Mouse (Mus musculus): ENCODE results near the gene Stambpl1. TPM values are rescaled to one million over a fixed set of nuclear protein-coding genes. Genes with fewer than 3 reads are reported as not detected.
"Not testable (repeated sequence)": the region's sequence is repeated elsewhere in the genome, so short reads cannot be mapped to it uniquely, and the experiment has no call there.

Stambpl1 gene
- total RNA-seq, 2 experiments from 2014 or later: 22.5 to 23.4 TPM

DNA sequence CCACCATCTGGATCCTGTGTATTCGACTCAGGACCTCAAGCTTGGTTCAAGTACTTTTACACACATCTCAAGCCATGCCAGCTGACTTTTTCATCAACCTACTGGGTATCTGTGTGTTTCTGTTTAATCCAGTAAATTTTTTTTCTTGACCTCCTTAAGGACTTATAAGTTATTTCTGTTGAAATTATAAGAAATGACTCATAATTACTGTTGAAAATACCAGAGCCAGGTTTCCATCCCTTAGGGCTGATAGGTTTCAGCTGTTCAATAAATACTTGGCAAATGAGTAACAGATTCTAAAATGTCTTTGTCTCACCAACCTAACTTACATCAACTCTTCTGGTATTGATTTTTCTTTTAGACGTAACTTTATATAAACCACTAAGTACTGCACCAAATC lies 3.0 kb downstream of the Stambpl1 start:
- DNase-seq (ENCODE audit: low spot score in 2 of 2): no peak

- no peak for DNase-seq (ENCODE audit: low spot score in 2 of 2)
These were observed 6.0 kb downstream of the Stambpl1 start for GRCm38 (mm10) chr19:34198066-34198465.

DNA sequence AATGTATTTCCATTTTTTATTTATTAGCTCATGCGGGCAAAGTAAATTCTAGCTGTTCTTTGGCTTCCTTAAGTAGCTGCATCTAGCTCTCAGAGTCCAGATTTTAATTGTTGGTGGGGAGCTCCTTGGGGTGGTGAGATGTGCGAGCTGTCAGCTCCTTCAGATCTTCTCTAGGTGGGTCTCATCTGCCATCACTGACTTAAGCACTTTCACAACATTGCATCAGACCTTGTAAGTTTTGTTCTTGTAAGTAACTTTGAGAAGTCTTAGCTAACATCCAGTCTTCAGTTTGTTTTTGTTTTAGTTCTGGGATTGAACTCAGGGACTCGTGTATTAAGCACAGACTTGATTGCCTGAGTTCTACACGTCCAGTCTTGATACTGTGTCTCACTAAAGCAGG lies 6.9 kb downstream of the Stambpl1 start:
- no peak for DNase-seq (ENCODE audit: low spot score in 2 of 2)

- DNase-seq (ENCODE audit: low spot score in 2 of 2): no peak
These were observed 7.5 kb downstream of the Stambpl1 start for GRCm38 (mm10) chr19:34199488-34199887.

DNA sequence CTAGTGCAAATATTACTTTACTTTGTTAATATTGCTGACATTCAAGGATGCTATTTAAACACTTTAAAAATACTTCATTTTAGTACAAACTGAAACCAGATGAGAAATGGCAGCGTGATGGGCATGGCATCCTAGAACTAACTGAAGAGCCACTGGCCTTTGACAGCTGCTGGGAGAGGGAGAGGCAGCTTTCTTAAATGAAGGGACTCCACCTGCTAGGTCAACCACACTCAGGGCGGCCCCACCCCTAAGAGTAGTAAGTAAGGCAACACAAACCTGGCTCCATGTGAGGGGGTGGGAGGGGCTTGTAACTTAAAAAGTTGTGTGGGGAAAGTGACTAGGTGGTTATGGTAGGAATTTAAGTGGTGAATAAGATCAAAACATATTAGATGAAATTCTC lies 10.6 kb downstream of the Stambpl1 start:
- DNase-seq (ENCODE audit: low spot score in 2 of 2): no peak

DNA sequence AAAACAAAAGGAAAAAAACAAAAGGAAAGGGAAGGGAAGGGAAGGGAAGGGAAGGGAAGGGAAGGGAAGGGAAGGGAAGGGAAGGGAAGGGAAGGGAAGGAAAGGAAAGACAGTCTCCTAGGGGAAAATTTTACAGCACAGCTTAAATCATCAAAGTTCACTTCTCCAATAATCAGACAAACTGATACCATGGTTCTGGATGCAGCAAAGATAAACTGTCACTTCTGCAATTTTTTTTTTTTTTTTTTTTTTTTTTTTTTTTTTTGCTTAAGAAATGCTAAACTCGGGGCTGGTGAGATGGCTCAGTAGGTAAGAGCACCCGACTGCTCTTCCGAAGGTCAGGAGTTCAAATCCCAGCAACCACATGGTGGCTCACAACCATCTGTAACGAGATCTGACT lies 14.1 kb downstream of the Stambpl1 start:
- not testable (repeated sequence) for DNase-seq (ENCODE audit: low spot score in 2 of 2)

DNA sequence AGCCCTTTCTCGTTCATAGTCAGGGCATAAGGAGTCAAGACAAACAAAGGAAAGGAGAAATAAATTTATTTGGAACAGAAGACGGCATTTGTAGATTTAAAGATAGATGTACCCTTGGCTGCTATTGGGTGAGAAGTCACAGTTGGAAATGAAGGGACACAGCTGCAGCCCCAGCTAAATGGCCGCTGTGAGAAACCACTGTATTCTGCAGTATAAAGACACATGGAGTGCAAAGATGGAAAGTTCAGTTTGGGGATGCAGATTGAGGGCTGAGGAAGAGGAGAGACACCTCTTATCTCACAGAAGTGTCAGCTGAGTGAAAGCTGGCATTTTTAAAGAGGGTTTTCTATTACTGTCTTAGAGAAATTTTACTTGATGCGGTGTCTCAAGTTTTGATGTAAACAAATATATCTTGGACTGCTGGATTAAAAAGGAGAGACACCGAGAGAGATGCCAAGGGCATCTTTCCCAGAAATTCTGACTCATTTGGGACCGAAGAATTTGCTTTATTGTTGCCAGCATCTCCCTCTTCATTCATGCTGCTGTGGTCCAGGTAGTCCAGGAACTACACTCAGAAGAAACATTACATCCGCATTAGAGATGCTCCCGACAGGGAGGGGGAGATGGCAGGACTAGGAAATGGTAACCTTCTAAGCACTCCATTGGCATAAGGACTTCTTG lies 14.9 kb downstream of the Stambpl1 start:
- no peak for DNase-seq (ENCODE audit: low spot score in 2 of 2)

DNA sequence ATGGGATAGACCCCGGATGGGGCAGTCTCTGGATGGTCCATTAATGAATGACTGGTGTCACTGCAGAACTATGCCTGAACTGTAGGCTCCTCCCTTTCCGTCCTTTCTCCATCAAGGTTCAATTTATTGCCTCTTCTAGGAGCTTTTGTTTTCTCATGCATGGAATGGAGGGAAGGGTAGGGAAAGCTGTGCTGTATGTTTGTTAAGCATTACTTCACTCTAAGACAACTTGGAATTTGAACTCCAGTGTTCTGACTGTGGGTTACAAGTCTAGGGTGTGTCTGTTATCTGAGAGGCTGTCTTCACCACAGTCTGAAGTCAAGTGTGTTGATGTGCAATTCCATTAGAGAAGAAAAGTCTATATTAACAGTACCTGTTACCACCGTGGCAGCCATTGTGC lies 17.0 kb downstream of the Stambpl1 start:
- no peak for DNase-seq (ENCODE audit: low spot score in 2 of 2)

- no peak for DNase-seq (ENCODE audit: low spot score in 2 of 2)
These were observed 18.0 kb downstream of the Stambpl1 start for GRCm38 (mm10) chr19:34209930-34210581.

- no peak for DNase-seq (ENCODE audit: low spot score in 2 of 2)
These were observed 18.8 kb downstream of the Stambpl1 start for GRCm38 (mm10) chr19:34210841-34211240.

DNA sequence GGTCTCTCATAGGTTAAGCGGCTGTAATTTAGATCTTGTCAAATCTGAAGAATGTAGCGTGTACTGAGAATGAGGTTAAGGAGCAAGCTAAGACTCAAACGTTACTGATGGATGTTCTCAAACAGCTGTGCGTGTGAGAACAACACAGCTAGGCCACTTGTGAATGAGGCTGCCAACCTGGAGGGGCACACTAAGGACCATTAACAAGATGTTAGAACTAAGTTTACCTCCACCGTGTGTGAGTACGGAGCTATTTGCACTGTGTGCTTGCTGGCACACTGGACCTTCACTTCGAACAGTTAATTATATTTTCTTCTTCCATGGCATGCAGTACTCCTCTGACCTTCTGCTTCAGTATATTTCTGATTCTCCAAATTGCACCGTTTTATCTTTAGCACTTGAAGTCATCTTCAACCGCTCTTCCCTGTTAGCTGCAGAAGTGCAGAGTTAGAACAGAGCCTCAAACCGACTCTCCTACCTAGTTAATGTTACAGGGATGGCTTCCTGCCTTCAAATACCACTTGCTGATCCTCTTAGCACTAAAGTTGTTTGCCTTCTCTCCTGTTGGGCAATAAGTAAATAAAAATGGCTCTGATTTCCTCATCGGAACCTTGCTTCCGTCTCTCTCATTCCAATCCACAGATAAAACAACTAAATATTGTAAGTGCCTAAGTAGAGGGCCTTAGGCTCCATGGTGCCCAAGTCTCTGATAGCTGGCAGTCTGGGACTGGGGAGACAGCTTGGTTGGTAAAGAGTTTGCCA lies 20.6 kb downstream of the Stambpl1 start:
- DNase-seq (ENCODE audit: low spot score in 2 of 2): no peak

- no peak for DNase-seq (ENCODE audit: low spot score in 2 of 2)
These were observed 21.2 kb downstream of the Stambpl1 start for GRCm38 (mm10) chr19:34213251-34213645.

DNA sequence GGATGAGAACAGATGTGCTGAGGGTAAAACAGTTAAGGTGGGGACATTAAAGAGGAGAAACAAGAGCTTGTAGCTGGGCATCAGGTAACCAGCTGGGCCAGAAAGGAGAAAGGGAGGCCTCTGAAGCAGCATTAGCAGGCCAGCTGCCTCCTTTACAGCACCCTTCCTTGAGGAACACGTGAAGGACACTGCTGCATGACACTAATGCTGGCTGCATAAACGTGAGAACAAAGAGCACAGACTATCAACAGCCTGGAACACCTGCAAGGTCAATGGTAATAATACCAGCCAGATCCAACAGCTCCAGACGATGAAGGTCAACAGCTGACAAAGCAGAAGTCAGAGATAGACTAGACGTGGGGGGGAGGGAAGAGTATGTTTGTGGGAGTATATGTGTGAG lies 22.1 kb downstream of the Stambpl1 start:
- DNase-seq (ENCODE audit: low spot score in 2 of 2): no peak

DNA sequence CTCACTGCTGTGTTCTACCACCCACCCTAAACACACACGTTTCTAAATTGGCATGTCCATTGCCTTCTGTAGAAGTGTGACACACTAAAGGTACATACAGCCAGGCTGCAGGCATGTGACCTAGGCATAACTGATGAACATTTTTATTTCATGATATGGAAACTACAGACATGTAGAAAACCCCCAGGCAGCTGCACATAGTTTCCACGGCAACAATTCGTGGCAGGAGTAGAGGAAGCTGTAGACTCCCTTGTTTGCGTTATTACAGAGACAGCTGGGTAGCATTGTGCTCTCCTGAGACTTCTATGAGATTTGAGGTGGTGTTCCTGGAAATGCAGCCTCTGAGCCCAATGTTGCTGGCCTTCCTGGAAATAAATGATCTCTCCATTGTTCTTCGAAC lies 24.9 kb downstream of the Stambpl1 start:
- no peak for DNase-seq (ENCODE audit: low spot score in 2 of 2)

DNA sequence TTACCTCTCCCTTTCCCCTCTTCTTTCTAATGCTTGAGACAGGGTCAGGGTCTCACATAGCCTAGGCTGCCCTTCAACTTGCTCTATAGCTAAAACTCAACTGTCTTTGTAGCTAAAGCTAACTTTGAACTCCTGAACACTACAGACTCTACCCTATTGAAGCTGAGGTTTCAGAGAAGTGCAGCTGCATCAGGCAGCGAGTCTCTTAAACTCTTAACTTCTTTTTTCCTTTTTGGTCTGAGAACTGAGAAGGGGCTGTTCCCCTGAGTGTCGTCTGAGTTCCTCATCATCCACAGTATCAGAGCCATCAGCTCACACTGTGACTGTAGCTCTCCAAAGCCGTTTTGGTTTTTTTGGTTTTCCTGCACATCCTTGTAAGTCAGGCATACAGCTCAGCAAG lies 25.7 kb downstream of the Stambpl1 start:
- no peak for DNase-seq (ENCODE audit: low spot score in 2 of 2)

- no peak for DNase-seq (ENCODE audit: low spot score in 2 of 2)
These were observed 27.4 kb downstream of the Stambpl1 start for GRCm38 (mm10) chr19:34219260-34219968.

DNA sequence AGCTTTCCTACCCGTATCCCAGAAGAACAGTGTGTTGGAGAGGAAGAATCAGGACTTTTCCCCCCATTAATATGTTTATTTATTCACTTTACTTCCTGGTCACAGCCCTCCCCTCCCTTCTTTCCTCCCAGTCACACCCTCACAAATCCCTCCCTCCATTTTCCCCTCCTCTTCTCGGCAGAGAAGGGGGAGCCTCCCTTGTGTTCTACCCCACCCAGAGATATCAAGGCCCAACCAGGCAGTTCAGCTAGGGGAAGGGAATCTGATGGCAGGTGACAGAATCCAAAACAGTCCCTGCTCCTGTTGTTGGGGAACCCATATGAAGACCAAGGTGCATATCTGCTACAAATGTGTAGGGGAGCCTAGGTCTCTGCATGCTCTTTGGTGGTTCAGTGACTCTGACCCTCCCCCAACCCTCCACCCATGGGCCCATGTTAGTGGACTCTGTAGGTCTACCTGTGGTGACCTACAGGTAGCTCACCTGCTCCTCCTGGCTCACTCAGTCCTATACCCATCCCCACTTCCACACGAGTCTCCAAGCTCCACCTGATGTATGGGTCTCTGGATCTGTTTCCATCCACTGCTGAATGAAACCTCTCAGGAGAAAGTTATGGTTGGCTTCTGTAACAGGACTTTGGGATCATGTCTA lies 28.8 kb downstream of the Stambpl1 start:
- DNase-seq (ENCODE audit: low spot score in 2 of 2): no peak

DNA sequence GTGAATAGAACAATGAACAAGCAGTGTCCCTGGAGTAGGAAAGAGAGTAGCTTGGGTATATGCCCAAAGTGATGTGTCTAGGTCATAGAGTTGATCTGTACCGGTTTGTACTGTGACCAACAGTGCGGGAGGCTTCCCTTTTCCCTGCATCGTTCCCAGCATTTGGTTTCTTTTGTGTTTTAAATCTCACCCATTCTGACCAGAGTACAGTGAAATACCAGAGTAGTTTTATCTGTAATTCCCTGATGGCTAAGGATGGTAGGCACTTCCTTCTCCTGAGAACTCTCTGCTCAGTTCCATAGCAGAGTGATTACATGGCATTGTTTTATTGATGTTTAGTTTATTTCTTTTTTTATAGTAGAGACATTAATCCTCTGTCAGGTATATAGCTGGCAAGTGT lies 30.8 kb downstream of the Stambpl1 start:
- DNase-seq (ENCODE audit: low spot score in 2 of 2): no peak

GRCm38 (mm10) chr19:34231596-34231995 lies 39.6 kb downstream of the Stambpl1 start:
- peak in 1 of 2 experiments; percentile 43 for DNase-seq (ENCODE audit: low spot score in 2 of 2)

GRCm38 (mm10) chr19:34232326-34232725 lies 40.3 kb downstream of the Stambpl1 start:
- no peak for DNase-seq (ENCODE audit: low spot score in 2 of 2)

DNA sequence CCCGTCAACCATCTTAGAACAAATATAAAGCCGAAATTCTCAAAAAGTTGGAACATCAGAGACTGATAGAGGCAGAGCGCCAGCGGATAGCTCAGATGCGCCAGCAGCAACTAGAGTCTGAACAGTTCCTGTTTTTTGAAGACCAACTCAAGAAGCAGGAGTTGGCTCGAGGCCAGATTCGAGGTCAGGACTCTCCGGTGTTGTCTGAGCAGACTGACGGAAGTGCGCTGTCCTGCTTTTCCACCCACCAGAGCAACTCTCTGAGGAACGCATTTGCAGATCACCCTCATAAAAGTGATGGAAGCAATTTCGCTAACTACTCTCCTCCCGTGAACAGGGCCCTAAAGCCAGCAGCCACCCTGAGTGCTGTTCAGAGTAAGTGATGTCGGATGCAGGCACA lies 41.9 kb downstream of the Stambpl1 start:
- peak; percentile 37 to 42 for DNase-seq (ENCODE audit: low spot score in 2 of 2)

Measured in left cerebral cortex, adult 18-20 months (tissue).